In the genomic region with DNA sequence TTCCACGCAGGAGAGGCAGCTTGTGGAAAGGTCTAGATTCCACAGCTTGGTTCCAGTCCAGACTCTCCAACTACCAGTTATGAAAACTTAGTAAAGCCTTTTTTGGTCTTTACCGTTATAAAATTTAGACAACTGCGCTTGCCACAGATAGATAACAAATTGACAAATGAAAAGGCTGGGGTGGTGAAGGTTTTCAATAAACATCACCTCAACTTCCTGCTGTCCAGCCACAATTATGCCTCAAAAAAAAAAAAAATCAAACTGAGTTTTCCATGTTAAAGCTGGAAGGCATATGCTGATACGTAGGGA, we compare ENCODE assay signal across 9 mouse cellular contexts. TPM values are rescaled to one million over a fixed set of nuclear protein-coding genes. Genes with fewer than 3 reads are reported as not detected.
A peak's percentile ranks its signal among the peaks of the same experiment; 100 is the strongest.
DNase-seq lines count a peak whose midpoint lies in the region; ATAC-seq lines count a peak whose summit lies in the region.
"Had no signal": no experiment of that assay in that cellular context is flagged by ENCODE, and none has a peak within 500 bp of the region (broad histone marks: within the 10 kb centered on the region; RNA-seq: fewer than 3 reads in every experiment).

No protein-coding gene starts in this region.

- peak overlapping the region; percentile 78 for H3K4me3 ChIP-seq in kidney, embryonic 14.5 days (ENCODE audit: low read length)
- peak overlapping the region; percentile 93 for H3K4me3 ChIP-seq in embryonic facial prominence, embryonic 10.5 days
- peak overlapping the region; percentile 87 for H3K4me3 ChIP-seq in hindbrain, embryonic 15.5 days
- H3K4me3 ChIP-seq in midbrain, embryonic 15.5 days, result peak overlapping the region; percentile 100

- ATAC-seq in kidney, embryonic 14.5 days (ENCODE audit: low FRiP score, low TSS enrichment), result no peak
- no peak for ATAC-seq in hindbrain, embryonic 15.5 days (ENCODE audit: low FRiP score, low read depth)
- no peak for ATAC-seq in midbrain, embryonic 15.5 days (replicated peaks)

- H3K9ac ChIP-seq in kidney, embryonic 14.5 days (ENCODE audit: low read depth, low read length), result peak overlapping the region; percentile 75; the same call in 1 of the 2 replicates
- peak overlapping the region; percentile 99 for H3K9ac ChIP-seq in hindbrain, embryonic 15.5 days
- peak overlapping the region; percentile 98 for H3K9ac ChIP-seq in midbrain, embryonic 15.5 days

- peak overlapping the region; percentile 82 for H3K4me2 ChIP-seq in kidney, embryonic 14.5 days (replicated peaks; ENCODE audit: low read depth, low read length)
- peak overlapping the region; percentile 69 for H3K4me2 ChIP-seq in hindbrain, embryonic 15.5 days
- H3K4me2 ChIP-seq in midbrain, embryonic 15.5 days, result peak overlapping the region; percentile 59

- no peaks in the 10 kb centered on the region for H3K9me3 ChIP-seq in kidney, embryonic 14.5 days (ENCODE audit: control insufficient read depth, low read length)
- no peaks in the 10 kb centered on the region for H3K9me3 ChIP-seq in embryonic facial prominence, embryonic 10.5 days
- H3K9me3 ChIP-seq in hindbrain, embryonic 15.5 days, result no peaks in the 10 kb centered on the region
- H3K9me3 ChIP-seq in midbrain, embryonic 15.5 days, result no peaks in the 10 kb centered on the region

- H3K27ac ChIP-seq in kidney, embryonic 14.5 days (ENCODE audit: low read depth, low read length), result no peak overlapping the region
- peak overlapping the region; percentile 94; the same call in 1 of the 2 replicates for H3K27ac ChIP-seq in embryonic facial prominence, embryonic 10.5 days (replicated peaks)
- H3K27ac ChIP-seq in hindbrain, embryonic 15.5 days (replicated peaks), result peak overlapping the region; percentile 96
- H3K27ac ChIP-seq in midbrain, embryonic 15.5 days, result peak overlapping the region; percentile 98

- no peaks in the 10 kb centered on the region for H3K27me3 ChIP-seq in kidney, embryonic 14.5 days (ENCODE audit: control insufficient read depth, insufficient read depth, low read length)
- no peaks in the 10 kb centered on the region for H3K27me3 ChIP-seq in embryonic facial prominence, embryonic 10.5 days (replicated peaks; ENCODE audit: low read depth, poor library complexity, severe bottlenecking)
- no peaks in the 10 kb centered on the region for H3K27me3 ChIP-seq in hindbrain, embryonic 15.5 days
- no peaks in the 10 kb centered on the region for H3K27me3 ChIP-seq in midbrain, embryonic 15.5 days (replicated peaks)

- no peaks in the 10 kb centered on the region for H3K36me3 ChIP-seq in kidney, embryonic 14.5 days (ENCODE audit: control insufficient read depth, insufficient read depth, low read length)
- H3K36me3 ChIP-seq in embryonic facial prominence, embryonic 10.5 days (replicated peaks), result peaks cover 2% of the 10 kb centered on the region; the same call in 1 of the 2 replicates
- H3K36me3 ChIP-seq in hindbrain, embryonic 15.5 days, result no peaks in the 10 kb centered on the region
- H3K36me3 ChIP-seq in midbrain, embryonic 15.5 days (replicated peaks), result no peaks in the 10 kb centered on the region; the same call in 1 of the 2 replicates
- H3K36me3 ChIP-seq: G1E had no signal

- no peaks in the 10 kb centered on the region for H3K4me1 ChIP-seq in kidney, embryonic 14.5 days (ENCODE audit: control insufficient read depth, insufficient read depth, low read length)
- peaks cover 34% of the 10 kb centered on the region for H3K4me1 ChIP-seq in embryonic facial prominence, embryonic 10.5 days
- H3K4me1 ChIP-seq in hindbrain, embryonic 15.5 days (replicated peaks), result peaks cover 17% of the 10 kb centered on the region
- H3K4me1 ChIP-seq in midbrain, embryonic 15.5 days, result peaks cover 24% of the 10 kb centered on the region

- 37% methylated on average over 4 of the region's 4 CpGs for WGBS in kidney, embryonic 14.5 days
- 49% methylated on average over 4 of the region's 4 CpGs for WGBS in embryonic facial prominence, embryonic 10.5 days
- 28% methylated on average over 4 of the region's 4 CpGs for WGBS in hindbrain, embryonic 15.5 days
- WGBS in midbrain, embryonic 15.5 days, result 28% methylated on average over 4 of the region's 4 CpGs

- DNase-seq in kidney, postnatal 4 days, result no peak
- no peak for DNase-seq in embryonic facial prominence, embryonic 10.5 days (ENCODE audit: low spot score)
- DNase-seq in adrenal gland, postnatal 4 days (ENCODE audit: low spot score in 2 of 2), result no peak
- no peak for DNase-seq in thymus, postnatal 4 days
- no peak for DNase-seq in testis, postnatal 14 days (ENCODE audit: low spot score)

RNA-seq across cellular contexts. Expression of gene Tspan13, which starts 1.1 kb away (rescaled TPM):
- polyA plus RNA-seq in kidney, embryonic 14.5 days (2014; fragmentation: Nextera tagmentation; extraction: Ambion mirVana), result 92.9 and 99.7 TPM in 2 replicates
- polyA plus RNA-seq in embryonic facial prominence, embryonic 10.5 days (2016; fragmentation: Nextera tagmentation; extraction: Ambion mirVana), result 105 and 112 TPM in 2 replicates
- polyA plus RNA-seq in hindbrain, embryonic 15.5 days (2015; fragmentation: Nextera tagmentation; extraction: Ambion mirVana), result 406 and 422 TPM in 2 replicates
- polyA plus RNA-seq in midbrain, embryonic 15.5 days (2015; fragmentation: Nextera tagmentation; extraction: Ambion mirVana), result 391 and 416 TPM in 2 replicates
- 10 to 100 TPM; 25.0 to 28.6 TPM for total RNA-seq in adrenal gland, postnatal 4 days (2021)
- total RNA-seq: G1E had no signal

RNA-seq across cellular contexts. Expression of gene Agr2, which starts 48.5 kb away (rescaled TPM):
- polyA plus RNA-seq in kidney, embryonic 14.5 days (2014; fragmentation: Nextera tagmentation; extraction: Ambion mirVana), result 2.1 and 2.8 TPM in 2 replicates
- not detected in 2 replicates for polyA plus RNA-seq in embryonic facial prominence, embryonic 10.5 days (2016; fragmentation: Nextera tagmentation; extraction: Ambion mirVana)
- polyA plus RNA-seq in hindbrain, embryonic 15.5 days (2015; fragmentation: Nextera tagmentation; extraction: Ambion mirVana), result 0.53 and 0.98 TPM in 2 replicates
- polyA plus RNA-seq in midbrain, embryonic 15.5 days (2015; fragmentation: Nextera tagmentation; extraction: Ambion mirVana), result 2.0 TPM in 1 of 2 replicates, not detected in the other
- not detected for total RNA-seq in adrenal gland, postnatal 4 days (2021)
- polyA plus RNA-seq: G1E had no signal
